Mouse (Mus musculus) cortical plate, adult 2 months (tissue): ENCODE measurements around the gene Defb9. TPM values are rescaled to one million over a fixed set of nuclear protein-coding genes. Genes with fewer than 3 reads are reported as not detected.
"Not testable (repeated sequence)": the region's sequence is repeated elsewhere in the genome, so short reads cannot be mapped to it uniquely, and the experiment has no call there.

ENCODE experiments used
- H3K27ac ChIP-seq: fragments of 200-500 bp; 2 replicates; pipeline ENCODE4 v1.5.1; 2012; ENCODE audit warnings: low read length, control low read depth, inconsistent platforms; ENCODE audit not compliant: insufficient read depth
- H3K4me1 ChIP-seq: fragments of 200-500 bp; 2 replicates; pipeline ENCODE4 v1.6.1; 2011; ENCODE audit warnings: low read length; ENCODE audit not compliant: control insufficient read depth, insufficient read depth
- H3K4me3 ChIP-seq: fragments of 200-500 bp; 2 replicates; pipeline ENCODE4 v1.5.1; 2011; ENCODE audit warnings: mild to moderate bottlenecking, low read length, control low read depth; ENCODE audit not compliant: insufficient read depth
- CTCF ChIP-seq: fragments of 200-500 bp; IDR thresholded peaks from 2 replicates; pipeline ENCODE4 v1.5.1; 2011; ENCODE audit warnings: mild to moderate bottlenecking, control low read depth, low read length; ENCODE audit not compliant: insufficient read depth; ENCODE audit errors: extremely low read depth
- POLR2A ChIP-seq: fragments of 200-500 bp; IDR thresholded peaks from 2 replicates; pipeline ENCODE4 v1.6.1; 2011; ENCODE audit warnings: mild to moderate bottlenecking, low read length, control low read depth; ENCODE audit not compliant: insufficient read depth; ENCODE audit errors: extremely low read depth
- polyA plus RNA-seq: library from polyadenylated mRNA; depleted of rRNA; stranded (reverse); fragments of >200 nt; gene quantifications from 2 replicates; pipeline ENCODE4 v1.2.3, GENCODE M21; 2012; rRNA removed

Defb9 gene
- not detected in 2 replicates for polyA plus RNA-seq

DNA sequence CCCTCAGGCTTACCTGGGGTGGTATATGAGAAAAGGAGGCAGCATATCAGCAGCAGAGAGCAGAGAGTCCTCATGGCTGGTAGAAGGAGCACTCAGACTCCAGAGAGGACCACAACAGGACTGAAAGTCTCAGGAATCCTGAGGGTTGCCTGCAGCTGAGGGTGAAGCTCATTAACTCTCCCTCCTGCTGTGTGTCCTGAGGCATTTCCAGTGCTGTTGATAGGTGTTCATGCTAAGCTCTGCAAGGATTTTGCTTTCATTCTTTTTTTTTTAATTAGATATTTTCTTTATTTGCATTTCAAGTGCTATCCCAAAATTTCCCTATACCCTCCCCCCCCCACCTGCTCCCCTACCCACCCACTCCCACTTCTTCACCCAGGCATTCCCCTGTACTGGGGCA, at the start of gene Defb9:
Gene Defb9 (minus strand): TSS at position 101 of the 400 bp plus-strand sequence.
- H3K4me1 ChIP-seq, H3K4me3 ChIP-seq, H3K27ac ChIP-seq: not testable (repeated sequence)

DNA sequence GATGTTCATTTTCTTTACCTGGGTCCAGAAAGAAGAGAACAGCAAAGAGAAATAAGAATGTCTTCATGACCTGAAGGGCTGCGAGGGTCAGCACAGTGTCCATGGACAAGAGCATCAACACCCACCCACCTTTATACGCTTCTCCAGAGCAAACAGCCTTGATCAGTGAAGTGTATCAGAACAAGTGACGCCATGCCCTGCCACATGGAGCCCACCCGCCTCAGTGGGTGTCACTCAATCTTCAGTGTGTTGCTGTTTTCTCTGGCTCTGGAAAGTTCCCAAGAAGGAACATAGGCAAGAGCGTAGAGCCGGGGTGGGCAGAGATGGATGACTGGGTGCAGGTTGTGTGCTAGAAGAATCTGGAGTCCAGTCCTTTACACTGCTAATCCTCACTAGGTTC, 47.4 kb upstream of the Defb9 start, which contains the start of gene Defb15:
Gene Defb15 (minus strand): TSS at position 101 of the 400 bp plus-strand sequence.
- Histone ChIP-seq H3K4me3 (no peak within 1 kb of the TSS), H3K4me1 (no peaks in the 10 kb centered on the region), H3K27ac (no peak within 1 kb of the TSS)
- TF ChIP-seq CTCF (no peak), POLR2A (no peak)

DNA sequence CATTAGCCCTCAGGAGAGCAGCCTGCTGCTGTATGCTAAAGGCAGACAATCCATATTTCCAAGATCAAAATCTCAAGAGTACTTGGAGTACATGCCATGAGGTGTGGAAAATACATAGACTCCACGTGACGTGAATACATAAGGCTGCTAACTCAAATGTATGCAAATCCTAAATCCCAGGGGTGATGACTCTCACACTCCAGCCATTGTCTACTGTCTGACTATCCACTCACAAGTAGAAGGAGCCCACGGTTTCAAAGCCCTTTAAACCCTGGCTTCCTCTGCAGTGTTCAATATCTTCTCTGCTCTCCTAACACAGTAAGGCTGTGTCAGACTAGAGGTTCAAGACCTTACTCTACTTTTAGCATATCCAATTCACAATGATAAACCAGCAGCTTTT, 45.5 kb upstream of the Defb9 start:
- H3K4me1 ChIP-seq, H3K27ac ChIP-seq, H3K4me3 ChIP-seq: not testable (repeated sequence)

DNA sequence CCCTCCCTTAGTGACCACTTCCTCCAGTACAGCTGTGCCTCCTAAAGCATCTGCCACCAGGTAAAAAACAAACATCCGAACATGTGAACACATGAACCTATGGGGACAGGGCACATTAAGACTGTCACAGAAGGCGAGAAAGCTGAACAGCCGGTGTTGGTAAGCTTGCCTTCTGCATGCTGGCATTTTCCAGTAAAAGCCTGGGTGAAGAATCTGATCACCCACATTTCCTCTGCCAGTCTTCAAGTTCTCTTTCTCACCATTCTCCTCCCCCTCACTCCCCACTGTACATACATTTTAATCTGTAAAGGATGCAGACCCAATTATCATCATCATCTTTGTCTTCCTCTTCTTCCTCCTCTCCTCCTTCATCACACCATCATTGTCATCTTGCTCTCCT, 30.4 kb upstream of the Defb9 start:
- H3K4me3 ChIP-seq: no peak overlapping the region
- no peak for TF ChIP-seq POLR2A
- TF ChIP-seq CTCF: no peak
- no peak overlapping the region for H3K27ac ChIP-seq
- H3K4me1 ChIP-seq: no peaks in the 10 kb centered on the region

DNA sequence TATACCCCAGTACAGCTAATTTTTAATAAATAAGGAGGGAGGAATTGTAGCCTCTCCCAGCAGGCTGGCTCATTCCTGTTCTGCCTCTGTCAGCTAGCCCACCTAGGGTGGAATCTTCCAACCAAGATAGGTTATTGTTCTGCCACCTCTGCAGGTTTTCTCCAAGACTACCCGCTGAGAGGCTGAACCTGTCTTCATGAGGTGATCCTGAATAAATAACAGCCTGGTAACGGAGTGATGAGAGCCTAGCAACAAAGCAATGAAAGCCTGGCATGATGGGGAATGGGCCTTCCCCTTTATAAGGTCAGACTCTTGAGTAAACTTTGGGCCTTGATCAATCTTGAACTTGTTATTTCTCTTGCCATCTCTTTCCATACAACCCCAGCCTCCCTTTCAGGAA, 27.3 kb upstream of the Defb9 start:
- Histone ChIP-seq H3K4me3 (no peak overlapping the region), H3K4me1 (no peaks in the 10 kb centered on the region), H3K27ac (no peak overlapping the region)
- no peak for TF ChIP-seq CTCF
- no peak for TF ChIP-seq POLR2A

DNA sequence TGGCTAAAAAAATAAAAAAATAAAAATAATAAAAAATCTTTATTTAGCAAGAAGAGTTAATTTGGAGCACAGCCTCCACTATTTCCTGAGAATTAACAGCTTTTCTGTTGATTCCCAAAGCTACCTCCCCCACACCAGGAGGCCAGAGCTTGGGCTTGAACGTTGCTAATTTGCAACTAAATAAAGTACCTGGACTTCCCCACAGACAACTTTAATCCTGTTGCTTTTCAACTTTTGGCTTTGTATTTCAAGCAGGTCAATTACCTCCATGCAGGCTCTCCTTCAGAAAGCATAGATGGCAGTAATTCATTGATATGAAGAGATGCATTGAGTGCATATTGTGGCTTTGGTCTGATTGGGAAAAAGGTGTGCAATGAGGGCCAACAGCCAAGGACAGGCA, 26.7 kb upstream of the Defb9 start:
- Histone ChIP-seq H3K4me1 (no peaks in the 10 kb centered on the region), H3K27ac (no peak overlapping the region), H3K4me3 (no peak overlapping the region)
- TF ChIP-seq POLR2A (no peak), CTCF (no peak)

DNA sequence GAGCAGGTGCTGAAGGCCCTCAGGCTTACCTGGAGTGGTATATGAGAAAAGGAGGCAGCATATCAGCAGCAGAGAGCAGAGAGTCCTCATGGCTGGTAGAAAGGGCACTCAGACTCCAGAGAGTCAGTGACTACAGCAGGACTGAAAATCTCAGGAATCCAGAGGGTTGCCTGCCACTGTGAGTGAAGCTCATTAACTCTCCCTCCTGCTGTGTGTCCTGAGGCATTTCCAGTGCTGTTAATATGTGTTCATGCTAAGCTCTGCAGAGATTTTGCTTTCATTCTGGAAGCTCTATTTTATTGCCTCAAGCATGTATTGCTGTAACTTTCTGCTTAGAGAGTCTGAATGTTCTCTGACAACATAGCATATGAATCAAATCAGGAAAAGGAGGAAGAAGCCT, 21.1 kb upstream of the Defb9 start, which contains the start of gene Defb11:
Gene Defb11 (minus strand): TSS at position 123 of the 400 bp plus-strand sequence.
- not testable (repeated sequence) for H3K4me3 ChIP-seq, H3K27ac ChIP-seq, H3K4me1 ChIP-seq

DNA sequence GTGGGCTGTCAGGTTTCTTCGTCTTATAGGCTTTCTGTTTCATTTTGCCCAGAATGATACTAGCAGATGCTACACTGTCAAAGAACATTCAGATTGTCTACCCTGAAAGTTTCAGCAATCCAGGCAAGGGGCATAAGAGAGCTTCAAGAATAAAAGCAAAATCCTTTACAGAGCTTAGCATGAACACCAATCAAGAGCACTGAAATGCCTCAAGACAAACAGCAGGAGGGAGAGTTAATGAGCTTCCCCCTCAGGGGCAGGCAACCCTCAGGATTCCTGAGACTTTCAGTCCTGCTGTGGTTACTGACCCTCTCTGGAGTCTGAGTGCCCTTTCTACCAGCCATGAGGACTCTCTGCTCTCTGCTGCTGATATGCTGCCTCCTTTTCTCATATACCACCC, 26.6 kb downstream of the Defb9 start, which contains the start of gene Defb10:
Gene Defb10 (plus strand): TSS at position 316 of the 400 bp plus-strand sequence.
- H3K4me1 ChIP-seq, H3K4me3 ChIP-seq, H3K27ac ChIP-seq: not testable (repeated sequence)

Other genes starting within 250 kb of the Defb9 start
- gene Defa17, start 229.6 kb downstream of the Defb9 start, polyA plus RNA-seq: not detected in 2 replicates
- gene Defa34, start 219.6 kb downstream of the Defb9 start, polyA plus RNA-seq: not detected in 2 replicates
- gene AY761184, start 181.8 kb downstream of the Defb9 start, polyA plus RNA-seq: not detected in 2 replicates
- gene Defa24, start 150.9 kb downstream of the Defb9 start, polyA plus RNA-seq: not detected in 2 replicates
- gene Defb50, start 61.9 kb downstream of the Defb9 start, polyA plus RNA-seq: not detected in 2 replicates
- gene Defb2, start 45.5 kb downstream of the Defb9 start, polyA plus RNA-seq: not detected in 2 replicates
- not detected in 2 replicates for gene Defb10, start 26.5 kb downstream of the Defb9 start, polyA plus RNA-seq
- not detected in 2 replicates for gene Defb11, start 21.0 kb upstream of the Defb9 start, polyA plus RNA-seq
- not detected in 2 replicates for gene Defb15, start 47.3 kb upstream of the Defb9 start, polyA plus RNA-seq
- gene Defb35, start 52.9 kb upstream of the Defb9 start, polyA plus RNA-seq: not detected in 2 replicates
- gene Defb13, start 61.3 kb upstream of the Defb9 start, polyA plus RNA-seq: not detected in 2 replicates
- not detected in 2 replicates for gene Fam90a1a, start 73.3 kb upstream of the Defb9 start, polyA plus RNA-seq
- gene Ccdc70, start 84.4 kb upstream of the Defb9 start, polyA plus RNA-seq: not detected in 2 replicates
- 1.4 and 1.6 TPM in 2 replicates for gene Atp7b, start 174.9 kb upstream of the Defb9 start, polyA plus RNA-seq
- gene Alg11, start 175.3 kb upstream of the Defb9 start, polyA plus RNA-seq: 12.3 and 13.0 TPM in 2 replicates
- gene Nek5, start 239.6 kb upstream of the Defb9 start, polyA plus RNA-seq: 0.04 and 0.33 TPM in 2 replicates